Mouse (Mus musculus): Measurements from ENCODE around the gene Pdzk1.

- TF ChIP-seq CTCF (IDR thresholded peaks at IDR 0.05): no peak
- TF ChIP-seq EP300 (IDR thresholded peaks at IDR 0.05): no peak
Measured at GRCm38 (mm10) chr3:96879536-96879935, 50.5 kb downstream of the Pdzk1 start.
